Mouse (Mus musculus) spleen, embryonic (tissue): ENCODE data around the gene Chrnb2.

Experiments used
- CTCF ChIA-PET: fragments of 350-600 bp; sonication (Branson Sonifier 250); formaldehyde crosslinking; loops from one replicate; lab custom pipeline; 2022; lab: Charles Lee

The Chrnb2 gene

DNA sequence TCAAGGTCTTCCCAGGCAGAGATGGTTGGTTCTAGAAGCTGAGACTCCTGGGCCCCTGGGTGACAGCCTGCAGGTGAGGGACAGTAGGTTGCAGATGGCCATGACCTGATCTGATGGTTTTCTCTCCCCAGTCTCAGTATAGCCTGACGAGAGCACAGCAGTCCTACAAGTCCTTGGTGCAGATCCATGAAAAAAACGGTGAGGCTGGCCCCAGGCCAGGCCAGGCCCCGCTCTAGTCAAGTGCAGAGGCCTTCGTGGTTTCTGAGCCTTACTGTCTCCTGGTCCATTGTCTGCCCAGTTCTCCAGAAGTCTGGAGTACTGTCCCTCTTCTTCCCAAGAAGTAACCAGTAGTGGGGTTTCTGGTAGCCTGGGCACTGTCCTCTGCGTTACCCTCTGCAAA, 17.2 kb upstream of the Chrnb2 start:
- CTCF ChIA-PET, result no interaction called here

DNA sequence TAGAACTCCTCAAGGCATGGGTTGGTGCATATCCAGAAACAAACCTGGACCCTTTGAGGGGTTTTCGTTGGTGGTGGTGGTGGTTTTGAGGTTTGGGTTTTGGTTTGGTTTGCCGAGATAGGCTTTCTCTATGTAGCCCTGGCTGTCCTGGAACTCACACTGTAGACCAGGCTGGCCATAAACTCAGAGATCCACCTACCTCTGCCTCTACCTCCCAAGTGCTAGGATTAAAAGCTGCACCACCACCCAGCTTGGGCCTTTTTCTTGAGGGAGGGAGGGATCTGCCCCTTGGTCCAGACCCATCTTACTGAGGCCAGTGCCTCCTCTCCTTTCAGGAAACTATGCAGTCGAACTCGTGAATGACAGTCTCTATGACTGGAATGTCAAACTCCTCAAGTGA, 15.7 kb upstream of the Chrnb2 start:
- CTCF ChIA-PET, result no interaction called here

- CTCF ChIA-PET, result no interaction called here
Measured at GRCm38 (mm10) chr3:89776001-89776400, 11.6 kb upstream of the Chrnb2 start.

- CTCF ChIA-PET, result no interaction called here
Measured at GRCm38 (mm10) chr3:89774236-89774960, 10.0 kb upstream of the Chrnb2 start.

- CTCF ChIA-PET, result no interaction called here
Measured at GRCm38 (mm10) chr3:89773740-89774211, 9.3 kb upstream of the Chrnb2 start.

DNA sequence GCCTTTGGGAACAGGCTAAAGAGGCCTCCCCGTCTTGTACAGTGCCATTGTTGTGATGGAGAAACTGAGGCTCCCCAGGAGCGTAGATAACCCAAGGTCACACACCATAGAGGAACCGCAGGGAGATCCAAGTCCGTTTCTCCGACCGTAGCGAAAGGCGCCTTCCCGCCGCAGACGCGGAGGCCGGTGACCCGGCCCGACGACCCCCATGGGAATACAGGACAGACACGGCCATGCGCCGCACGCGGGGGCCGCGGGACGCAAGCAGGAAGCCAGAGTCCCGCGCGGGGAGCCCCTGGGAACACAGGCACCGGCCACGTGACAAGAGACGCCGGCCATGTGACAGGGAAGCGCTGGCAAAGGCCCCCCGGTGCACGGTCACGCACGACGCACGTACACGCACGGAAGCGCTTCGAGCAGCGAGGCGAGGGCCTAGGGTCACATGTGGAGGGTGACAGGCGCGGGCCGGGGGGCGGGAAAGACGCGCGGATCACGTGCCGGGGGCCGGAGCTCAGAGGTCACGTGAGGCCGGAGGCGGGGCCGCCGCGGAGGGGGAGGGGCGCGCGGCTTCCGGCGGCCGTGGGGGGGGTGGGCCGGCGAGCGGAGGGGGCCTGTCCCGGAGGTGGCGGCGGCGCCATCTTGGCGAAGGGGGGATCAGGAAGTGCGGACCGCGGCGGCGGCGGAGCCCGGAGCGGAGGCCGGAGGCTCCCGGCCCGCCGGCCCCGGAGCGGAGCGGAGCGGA, 8.7 kb upstream of the Chrnb2 start, which contains the start of gene Ube2q1:
Ube2q1 (plus strand) TSS at position 649 of the 742 bp plus-strand sequence.
- CTCF ChIA-PET, result interaction anchor here (0.6 kb wide), 1 partner anchor 101 kb away, joined by 3 read pairs; no protein-coding TSS in a partner anchor

GRCm38 (mm10) chr3:89772588-89772967, 8.1 kb upstream of the Chrnb2 start:
- CTCF ChIA-PET, result interaction anchor here (0.5 to 1.4 kb wide), 4 partner anchors 41 to 272 kb away, joined by 3 to 5 read pairs (median 3); no protein-coding TSS in a partner anchor

DNA sequence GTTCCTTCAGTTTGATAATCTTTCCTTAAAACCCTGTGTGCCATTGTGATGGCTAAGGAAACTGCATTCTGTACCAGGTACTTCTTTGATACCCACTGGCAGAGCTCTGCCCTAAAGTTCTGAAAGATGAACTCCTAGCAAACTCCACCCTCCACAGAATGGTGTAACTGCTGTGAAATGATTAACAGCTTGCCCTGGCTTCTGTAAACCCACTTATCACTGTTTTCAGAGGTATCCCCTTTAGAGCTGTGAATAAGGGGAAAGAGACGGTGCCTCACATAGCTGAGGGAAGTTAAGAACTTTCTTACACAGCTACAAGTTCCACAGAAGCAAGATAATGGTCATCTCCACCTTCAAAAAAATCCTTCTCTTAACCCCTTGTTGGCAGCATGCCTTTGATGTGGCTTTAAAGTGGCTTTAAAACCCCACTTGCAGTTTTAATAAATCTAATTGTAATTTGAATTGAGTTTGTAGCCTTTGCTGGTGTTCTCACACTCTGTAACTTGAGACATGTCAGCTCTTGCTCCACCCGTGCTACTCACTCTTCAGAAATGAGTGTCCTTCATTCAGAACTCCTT, 6.1 kb upstream of the Chrnb2 start:
- CTCF ChIA-PET, result no interaction called here

GRCm38 (mm10) chr3:89769584-89769983, 5.2 kb upstream of the Chrnb2 start:
- CTCF ChIA-PET, result interaction anchor here (1.1 kb wide), 1 partner anchor 288 kb away, joined by 3 read pairs; no protein-coding TSS in a partner anchor

DNA sequence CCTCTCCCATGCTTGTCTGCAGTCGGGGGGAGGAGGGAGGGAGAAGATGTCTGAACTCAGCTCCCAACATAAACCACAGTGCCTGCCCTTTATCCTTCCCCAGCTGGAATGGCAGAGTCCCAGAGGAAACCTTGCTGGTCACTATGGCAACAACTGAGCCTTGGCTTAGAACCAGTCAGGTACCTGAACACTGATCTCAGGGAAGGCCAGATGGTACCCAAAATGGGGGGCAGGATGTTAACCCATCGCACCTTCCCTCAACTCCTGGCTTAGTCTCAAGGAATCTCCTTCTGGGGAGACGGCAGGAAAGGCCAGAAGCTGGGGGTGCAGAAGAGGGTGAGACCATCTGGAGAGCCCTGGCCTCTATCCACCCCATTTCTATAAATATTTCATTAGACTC, 4.6 kb downstream of the Chrnb2 start:
- CTCF ChIA-PET, result no interaction called here

- CTCF ChIA-PET, result interaction anchor here (0.6 kb wide), 1 partner anchor 335 kb away, joined by 5 read pairs; no protein-coding TSS in a partner anchor
Measured at GRCm38 (mm10) chr3:89757851-89758250, 6.6 kb downstream of the Chrnb2 start.

DNA sequence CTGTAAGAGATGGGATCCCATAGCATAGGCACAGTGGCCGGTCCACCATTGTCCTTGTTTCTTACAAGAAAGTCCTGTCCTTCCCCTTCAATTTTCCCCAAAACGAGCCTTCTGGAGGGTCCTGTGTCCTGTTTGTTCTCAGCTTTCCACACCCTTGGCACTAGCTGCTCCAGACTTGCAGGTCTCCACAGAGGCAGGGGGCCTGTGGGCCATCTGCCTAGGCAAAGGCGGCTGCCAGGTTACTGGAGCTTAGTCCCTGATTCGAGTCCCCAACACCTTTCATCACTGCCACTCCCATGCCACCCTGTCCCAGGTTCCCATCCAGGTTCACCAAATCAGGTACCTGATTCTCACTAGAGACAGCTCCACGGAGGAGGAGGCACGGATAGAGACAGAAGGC, 9.1 kb downstream of the Chrnb2 start:
- CTCF ChIA-PET, result no interaction called here

DNA sequence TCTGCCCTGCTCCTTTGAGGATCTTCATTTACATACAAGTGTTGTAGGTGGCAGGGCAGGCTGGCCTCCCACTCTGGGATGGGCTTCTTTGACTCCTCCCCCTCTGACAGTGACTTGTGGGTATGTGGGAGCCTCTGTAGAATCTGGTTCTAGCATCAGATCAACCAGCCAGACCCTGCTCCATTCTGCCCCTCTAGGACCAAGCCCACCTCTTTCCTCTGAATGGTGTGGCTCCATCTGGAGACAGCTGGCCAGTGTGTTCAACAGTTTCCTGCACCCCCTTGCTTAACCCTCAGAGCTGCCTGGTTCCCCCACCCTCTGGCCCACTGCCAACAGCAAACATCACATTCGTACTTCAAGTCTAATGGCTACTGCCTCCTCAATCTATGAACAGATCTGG, 12.1 kb downstream of the Chrnb2 start:
- CTCF ChIA-PET, result no interaction called here

- CTCF ChIA-PET, result interaction anchor here (0.6 kb wide), 1 partner anchor 54 kb away, joined by 5 read pairs; no protein-coding TSS in a partner anchor
Measured at GRCm38 (mm10) chr3:89738509-89738908, 25.9 kb downstream of the Chrnb2 start.

GRCm38 (mm10) chr3:89732091-89732490, 32.3 kb downstream of the Chrnb2 start:
- CTCF ChIA-PET, result interaction anchor here (0.6 to 1.3 kb wide), 3 partner anchors 40 to 119 kb away, joined by 3 to 6 read pairs (median 5); no protein-coding TSS in a partner anchor

DNA sequence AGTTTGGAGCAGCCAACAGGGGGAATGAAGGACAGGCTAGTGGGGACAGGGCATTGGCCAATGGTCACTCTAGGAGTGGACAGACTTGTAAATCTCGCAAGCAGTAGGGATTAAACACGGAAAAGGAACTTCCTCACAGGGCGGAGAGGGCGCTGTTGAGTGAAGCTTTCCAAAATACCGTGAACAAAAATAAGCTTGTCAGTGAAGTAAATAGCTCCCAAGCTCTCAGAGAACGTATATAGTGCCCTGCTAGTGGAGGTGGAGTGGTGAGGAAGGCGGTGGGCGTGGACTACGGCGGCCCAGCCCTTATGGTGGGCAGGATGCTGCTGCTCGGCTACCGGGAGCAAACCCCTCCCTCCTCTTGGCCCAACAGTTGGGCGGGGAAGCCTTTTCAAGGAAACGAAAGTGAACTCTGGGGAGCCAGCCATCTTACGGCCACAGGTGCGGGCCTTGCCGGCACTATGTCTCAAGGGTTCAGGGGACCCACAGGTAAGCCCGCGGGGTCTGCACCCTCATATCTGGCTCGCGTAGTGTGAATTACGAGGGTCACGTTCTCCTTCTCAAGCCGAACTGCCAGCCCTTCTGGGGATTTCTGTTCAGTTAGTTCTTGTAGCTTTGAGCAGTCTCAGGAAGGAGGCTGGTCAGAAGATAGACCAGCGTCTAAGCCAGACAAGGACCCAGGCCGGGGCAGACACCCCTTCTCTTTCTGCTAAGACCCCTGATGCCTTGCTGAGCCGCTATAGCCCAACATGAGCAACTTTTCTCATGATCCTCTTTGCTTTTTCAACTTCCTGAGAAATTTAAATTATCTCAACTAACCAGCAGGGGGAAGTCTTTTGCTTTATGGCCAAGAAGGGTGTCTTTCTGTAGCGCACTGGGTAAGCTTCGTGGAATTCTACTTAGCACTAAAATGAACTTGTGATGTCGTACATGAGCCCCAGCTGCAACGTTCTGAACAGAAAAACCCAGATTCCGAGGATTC, 33.8 kb downstream of the Chrnb2 start:
- CTCF ChIA-PET, result interaction anchor here (0.7 to 0.9 kb wide), 2 partner anchors 42 to 400 kb away, joined by 3 read pairs; no protein-coding TSS in a partner anchor

GRCm38 (mm10) chr3:89728848-89729247, 35.6 kb downstream of the Chrnb2 start:
- CTCF ChIA-PET, result interaction anchor here (1.1 kb wide), 2 partner anchors 236 to 380 kb away, joined by 3 to 4 read pairs; no protein-coding TSS in a partner anchor

GRCm38 (mm10) chr3:89727028-89727427, 37.4 kb downstream of the Chrnb2 start:
- CTCF ChIA-PET, result no interaction called here

DNA sequence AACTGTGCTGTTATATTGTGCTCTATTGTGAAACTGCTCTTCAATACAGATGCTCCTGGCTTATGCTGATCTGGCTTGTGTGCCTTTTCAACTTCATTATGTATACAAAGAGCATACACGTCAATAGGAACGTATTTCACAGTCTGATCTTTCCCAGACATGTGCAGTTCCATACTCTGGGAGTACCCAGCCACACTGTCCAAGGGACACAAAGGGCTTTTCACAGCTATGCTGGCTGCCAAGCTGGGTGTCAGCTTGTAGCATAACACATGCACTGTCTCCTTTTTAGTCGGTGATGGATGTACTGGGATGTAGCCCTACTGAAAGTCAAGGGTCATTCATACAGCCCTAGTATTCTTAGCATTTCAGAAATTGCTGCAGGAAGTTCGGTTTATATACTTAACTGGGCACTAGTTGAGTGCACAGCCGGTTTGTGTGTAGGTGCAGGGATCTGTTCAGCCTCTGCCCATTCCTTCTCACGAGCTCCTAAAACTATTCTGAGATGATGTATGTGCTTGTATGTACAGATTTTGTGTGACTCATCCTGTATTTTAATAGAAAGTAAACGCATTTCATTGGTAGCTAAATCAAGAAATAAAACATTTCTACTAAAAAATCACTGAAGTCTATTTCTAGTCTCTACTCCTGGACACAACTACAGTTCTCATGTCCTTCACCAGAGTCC, 40.9 kb downstream of the Chrnb2 start:
- CTCF ChIA-PET, result interaction anchor here (0.6 kb wide), 1 partner anchor 10 kb away, joined by 13 read pairs; no protein-coding TSS in a partner anchor

- CTCF ChIA-PET, result no interaction called here
Measured at GRCm38 (mm10) chr3:89722032-89722431, 42.4 kb downstream of the Chrnb2 start.
